Mouse (Mus musculus): ENCODE measurements around the gene Fam122b. TPM values are rescaled to one million over a fixed set of nuclear protein-coding genes. Genes with fewer than 3 reads are reported as not detected.

Gene Fam122b
- polyA plus RNA-seq, 1 experiment = 6.1 TPM

DNA sequence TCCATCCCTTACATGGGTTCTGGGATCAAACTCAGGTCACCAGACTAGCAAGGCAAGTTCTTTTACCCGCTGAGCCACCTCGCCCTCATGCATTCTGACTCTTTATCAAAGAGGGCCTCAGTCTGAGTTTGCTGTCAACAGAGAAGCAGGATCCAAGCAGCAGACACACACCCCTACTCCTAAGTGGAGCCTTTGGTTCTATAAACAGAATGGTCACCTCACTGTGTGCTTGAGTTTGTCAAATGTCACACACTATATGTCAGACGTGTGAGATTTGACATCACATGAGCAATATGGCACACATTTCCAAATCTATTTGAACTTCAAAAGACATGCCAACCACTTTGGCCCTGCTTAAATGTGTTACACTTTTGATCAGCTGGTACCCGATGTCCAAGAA lies 71.9 kb downstream of the Fam122b start:
- no peak for DNase-seq (ENCODE audit: low spot score)

GRCm38 (mm10) chrX:53196392-53196791 lies 73.2 kb downstream of the Fam122b start:
- DNase-seq (ENCODE audit: low spot score) = no peak

Other genes starting within 250 kb of the Fam122b start
- gene Plac1, start 29.7 kb downstream of the Fam122b start, polyA plus RNA-seq (2012; rRNA removed) = not detected in 2 replicates
- not detected in 2 replicates for gene Fam122c, start 3.6 kb upstream of the Fam122b start, polyA plus RNA-seq (2012; rRNA removed)
- gene Mospd1, start 100.7 kb upstream of the Fam122b start, polyA plus RNA-seq (2012; rRNA removed) = 18.4 and 18.9 TPM in 2 replicates
- not detected in 2 replicates for gene Etd, start 165.1 kb upstream of the Fam122b start, polyA plus RNA-seq (2012; rRNA removed)

All from urinary bladder, adult 2 months (tissue).